Mouse (Mus musculus) C2C12 (cell line): ENCODE measurements at regions not wholly inside any gene's neighbourhood (a gene's known extent, or its start where the extent isn't known, plus 50 kb on each side); places are given as distances from the start of the nearest gene placed in this dataset.

ENCODE experiments used
- CTCF ChIP-seq: IDR thresholded peaks from one replicate; pipeline ENCODE4 v1.5.1; 2011; ENCODE audit not compliant: control insufficient read depth, insufficient read depth, insufficient read length
- USF1 ChIP-seq: IDR thresholded peaks from one replicate; pipeline ENCODE4 v1.6.1; 2011; ENCODE audit warnings: low read depth, mild to moderate bottlenecking, control low read depth, moderate library complexity

DNA sequence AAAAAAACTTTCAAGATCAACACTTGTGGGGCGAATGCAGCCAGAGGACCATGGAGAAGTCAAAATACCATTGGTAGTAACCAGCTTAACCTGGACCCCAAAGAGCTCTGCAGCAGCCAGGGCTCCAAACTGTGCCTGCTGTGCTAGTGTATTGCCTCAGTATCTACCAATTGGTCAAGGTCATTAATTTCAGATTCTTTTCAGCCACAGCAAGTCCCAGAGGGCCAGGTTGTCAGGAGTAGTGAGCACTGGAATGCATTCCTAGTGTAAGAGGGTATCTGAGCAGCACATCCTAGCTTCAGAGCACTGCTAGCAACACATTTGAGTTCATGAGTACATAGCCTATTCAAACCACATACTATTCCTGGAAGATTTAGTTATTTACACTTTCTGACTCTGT, 451.3 kb upstream of the Nr2f1 start:
- TF ChIP-seq CTCF (no peak), USF1 (no peak)
